Mouse (Mus musculus): ENCODE measurements at regions not wholly inside any gene's neighbourhood (a gene's known extent, or its start where the extent isn't known, plus 50 kb on each side); places are given as distances from the start of the nearest gene placed in this dataset.
A peak's percentile ranks its signal among the peaks of the same experiment; 100 is the strongest.

DNA sequence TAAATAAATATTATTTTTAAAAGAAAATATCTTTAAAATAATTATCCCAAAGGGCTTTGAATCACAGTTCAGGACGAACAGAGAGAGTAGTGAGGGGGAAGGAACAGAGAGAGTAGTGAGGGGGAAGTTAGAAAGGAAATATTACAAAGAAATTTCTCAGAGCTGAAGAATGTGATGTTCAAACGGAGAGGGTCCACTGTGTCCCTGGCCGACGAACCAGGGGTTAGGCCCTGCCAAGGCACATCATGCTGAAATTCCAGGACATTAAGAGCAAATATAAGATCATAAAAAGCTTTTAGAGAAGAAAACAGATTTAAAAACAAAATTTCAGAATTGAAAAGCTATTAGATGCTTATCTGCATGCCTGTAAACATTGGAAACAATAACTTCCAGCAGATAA, 61.6 kb downstream of the Skor1 start:
- no peak for DNase-seq (ENCODE audit: low spot score)

DNA sequence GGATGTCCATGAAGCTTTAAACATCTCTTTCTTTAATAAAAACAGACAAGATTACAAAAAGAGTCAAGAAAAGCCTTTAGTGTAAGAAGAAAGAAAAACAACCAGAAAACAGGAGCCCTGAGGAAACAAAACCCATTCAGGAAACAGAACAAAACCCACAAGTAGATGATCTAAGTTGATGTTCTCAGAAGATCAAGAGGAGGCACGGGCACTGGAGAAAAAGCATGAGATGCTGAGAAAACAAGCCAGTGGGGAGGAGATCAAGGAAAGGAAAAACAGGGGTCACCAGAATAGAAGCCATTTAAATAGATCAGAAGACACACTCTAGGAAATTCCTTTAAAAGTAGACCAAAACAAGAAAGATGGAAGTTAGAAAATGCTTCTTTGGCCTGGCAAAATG, 62.1 kb downstream of the Skor1 start:
- DNase-seq (ENCODE audit: low spot score): no peak

DNA sequence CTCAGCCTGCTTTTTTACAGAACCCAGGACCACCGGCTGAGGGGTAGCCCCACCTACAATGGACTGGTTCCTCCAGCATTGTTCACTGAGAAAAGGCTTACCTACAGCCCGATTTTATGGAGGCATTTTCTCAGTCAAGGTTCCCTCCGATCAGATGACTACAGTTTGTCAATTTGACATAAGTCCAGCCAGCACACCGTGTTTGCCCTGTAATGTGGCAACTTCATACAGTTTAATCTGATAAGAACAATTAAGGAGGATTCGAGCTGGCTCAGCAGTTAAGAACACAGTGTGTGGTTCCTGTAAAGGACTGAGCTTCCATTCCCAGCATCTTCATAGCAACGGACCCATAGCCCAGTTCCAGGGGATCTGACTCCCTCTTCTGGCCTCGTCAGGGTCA, 65.9 kb downstream of the Skor1 start:
- DNase-seq (ENCODE audit: low spot score): no peak

DNA sequence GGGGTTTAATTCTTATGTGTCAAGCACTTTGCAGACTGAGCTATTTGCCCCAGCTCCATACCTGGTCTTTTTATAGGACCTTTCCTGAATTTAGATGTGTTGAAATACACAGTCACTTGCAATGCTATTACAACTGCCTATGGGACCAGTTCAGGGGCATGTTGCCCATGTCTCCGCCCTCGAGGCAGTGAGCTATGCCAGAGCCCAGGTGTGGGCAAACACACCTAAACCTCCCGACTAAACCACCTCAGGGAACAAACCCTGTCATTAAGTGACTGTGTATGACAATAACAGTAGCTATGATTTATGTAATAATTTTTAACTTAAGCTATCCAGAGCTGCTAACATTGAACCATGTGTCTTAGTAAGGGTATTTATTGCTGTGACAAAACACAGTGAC, 66.5 kb downstream of the Skor1 start:
- DNase-seq (ENCODE audit: low spot score): no peak

DNA sequence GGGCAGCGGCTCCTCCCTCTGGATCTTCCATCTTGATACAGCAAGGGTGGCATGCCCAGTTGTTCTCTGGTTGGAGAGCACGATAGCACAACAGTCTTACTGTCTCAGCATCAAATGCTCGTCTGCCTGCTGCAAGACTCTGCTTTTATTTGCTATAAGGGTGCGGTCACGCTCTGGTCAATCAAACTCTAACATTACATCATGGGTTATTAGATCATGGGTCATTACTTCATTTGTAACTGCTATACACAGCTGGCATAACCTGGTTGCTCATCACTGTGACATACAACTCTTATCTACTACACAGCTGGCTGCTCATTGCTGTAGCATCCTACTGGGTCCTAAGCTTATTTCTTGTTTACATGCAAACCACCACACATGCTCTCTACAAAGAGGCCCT, 68.4 kb downstream of the Skor1 start:
- DNase-seq (ENCODE audit: low spot score): no peak

DNA sequence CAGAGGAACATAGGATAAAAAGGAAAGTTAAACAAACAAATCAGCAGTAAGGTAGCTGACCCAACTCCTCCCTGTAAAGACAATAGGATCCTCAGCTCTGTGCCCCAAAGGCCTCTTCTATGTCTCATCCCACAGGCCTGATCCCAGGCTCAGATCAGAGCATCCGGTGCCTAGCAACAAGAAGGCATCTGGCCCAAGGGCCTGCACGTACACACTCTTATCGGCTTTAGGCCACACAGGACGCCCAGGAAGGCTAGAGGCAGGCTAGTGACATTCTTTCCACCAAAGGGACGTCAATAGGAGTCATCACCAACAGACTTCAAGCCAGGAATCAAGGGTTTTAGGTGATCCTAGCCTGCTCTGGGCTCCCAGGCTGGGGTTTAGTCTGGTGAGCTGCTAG, 73.5 kb downstream of the Skor1 start:
- DNase-seq (ENCODE audit: low spot score): peak; percentile 58

DNA sequence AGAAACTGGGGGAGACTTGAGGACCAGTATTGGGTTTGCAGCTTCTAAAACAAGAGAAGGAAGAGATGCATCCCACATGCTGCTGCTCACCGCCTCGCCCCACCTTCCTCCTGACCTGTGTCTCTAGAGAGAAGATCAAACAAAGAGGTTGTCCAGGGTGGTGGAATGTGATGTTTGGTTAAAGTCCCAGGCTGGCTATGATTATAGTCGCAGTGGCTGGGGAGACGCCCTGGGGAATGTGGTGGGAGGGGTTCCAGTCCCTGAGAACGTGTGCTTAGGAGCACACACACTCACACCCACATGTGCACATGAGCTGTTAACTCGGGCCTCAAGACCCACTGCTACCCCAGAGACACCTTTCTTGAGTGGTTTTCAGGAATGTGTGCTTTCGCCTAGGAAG, 74.0 kb downstream of the Skor1 start:
- DNase-seq (ENCODE audit: low spot score): peak; percentile 79

DNA sequence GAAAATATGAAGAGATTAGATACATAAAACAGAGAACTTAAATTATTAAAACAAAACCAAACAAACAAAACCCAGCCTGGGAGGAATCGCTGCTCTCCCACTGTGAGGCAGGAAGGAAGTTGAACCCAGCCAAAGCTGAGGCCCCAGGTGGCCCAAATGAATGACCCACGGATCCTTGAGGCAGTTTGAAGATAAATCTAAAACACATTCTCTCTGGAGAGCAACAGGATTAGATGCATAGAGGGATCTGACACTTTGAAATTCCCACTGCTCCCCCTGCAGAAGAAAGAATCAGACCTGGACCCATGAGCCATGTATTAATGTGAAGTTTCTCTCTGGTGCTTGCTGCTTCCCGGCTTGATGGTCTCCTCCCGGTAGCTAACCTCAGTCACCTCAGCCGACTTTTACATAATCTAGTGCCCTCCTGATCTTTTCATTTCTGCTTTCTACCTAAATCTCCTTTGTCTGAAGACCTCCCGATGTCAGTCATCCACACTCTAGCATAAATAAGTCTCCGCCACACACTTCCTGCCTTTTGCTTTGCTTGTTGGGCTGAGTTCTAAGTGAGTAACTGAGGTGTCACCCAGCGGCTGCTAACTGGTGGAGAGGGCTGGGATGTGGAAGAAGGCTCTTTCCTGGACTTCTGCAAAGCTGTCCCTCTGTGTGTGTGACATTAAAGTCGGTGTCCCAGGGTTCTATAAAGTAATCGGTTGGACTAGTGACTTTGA, 74.6 kb downstream of the Skor1 start:
- peak; percentile 32 for DNase-seq (ENCODE audit: low spot score)

DNA sequence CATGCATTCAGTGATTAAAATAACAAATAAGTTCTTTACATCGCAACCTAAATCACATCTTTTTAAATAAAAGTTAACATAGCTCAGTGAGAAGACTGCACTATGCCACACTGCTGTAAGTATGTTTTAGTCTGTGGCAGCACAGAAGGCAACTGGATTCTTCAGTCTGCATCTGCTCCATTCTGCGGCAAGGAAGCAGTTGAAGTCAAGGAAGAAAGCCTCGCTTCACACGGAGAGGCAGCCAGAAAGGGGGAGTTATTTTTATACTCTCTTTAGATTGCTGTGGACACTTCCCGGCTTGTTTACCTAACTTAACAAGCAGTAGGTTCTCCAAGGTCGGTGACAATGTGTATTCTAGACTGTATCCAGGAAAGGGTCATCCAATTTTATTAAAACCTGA, 77.7 kb downstream of the Skor1 start:
- no peak for DNase-seq (ENCODE audit: low spot score)

DNA sequence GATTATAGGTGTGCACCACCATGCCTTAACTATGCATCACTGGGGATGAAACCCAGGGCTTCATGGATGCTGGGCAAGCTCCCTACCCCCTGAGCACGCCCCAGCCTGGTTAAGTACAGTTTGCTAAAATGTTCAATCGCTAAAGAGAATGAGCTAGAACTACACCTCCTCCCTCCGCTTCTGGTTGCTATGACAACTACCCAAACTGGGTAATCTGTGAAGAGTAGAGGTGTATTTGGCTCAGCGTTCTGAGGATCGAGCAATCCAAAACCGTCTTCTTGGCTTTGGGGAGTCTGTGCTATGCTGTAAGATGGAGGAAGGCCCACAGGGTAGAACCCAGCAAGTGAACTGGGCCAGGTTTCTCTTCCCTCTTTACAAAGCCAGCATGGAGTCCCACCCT, 78.8 kb downstream of the Skor1 start:
- no peak for DNase-seq (ENCODE audit: low spot score)

DNA sequence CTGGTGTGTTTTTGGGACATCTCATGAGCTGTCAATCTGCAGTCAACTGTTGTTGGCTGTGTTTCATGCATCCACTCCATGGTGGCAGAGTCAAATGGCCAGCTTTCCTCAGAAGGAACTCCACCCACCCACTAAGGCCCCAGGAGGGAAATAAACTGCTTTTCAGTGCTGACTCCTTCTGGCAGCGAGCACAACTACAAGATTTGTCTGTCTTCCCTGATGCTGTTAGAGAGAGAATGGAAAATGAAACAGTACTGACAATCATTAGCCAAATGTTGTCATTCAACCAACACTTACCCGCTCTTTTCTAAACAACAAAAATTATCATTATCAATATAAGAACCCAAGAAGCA, 79.3 kb upstream of the Pias1 start:
- DNase-seq (ENCODE audit: low spot score): no peak

DNA sequence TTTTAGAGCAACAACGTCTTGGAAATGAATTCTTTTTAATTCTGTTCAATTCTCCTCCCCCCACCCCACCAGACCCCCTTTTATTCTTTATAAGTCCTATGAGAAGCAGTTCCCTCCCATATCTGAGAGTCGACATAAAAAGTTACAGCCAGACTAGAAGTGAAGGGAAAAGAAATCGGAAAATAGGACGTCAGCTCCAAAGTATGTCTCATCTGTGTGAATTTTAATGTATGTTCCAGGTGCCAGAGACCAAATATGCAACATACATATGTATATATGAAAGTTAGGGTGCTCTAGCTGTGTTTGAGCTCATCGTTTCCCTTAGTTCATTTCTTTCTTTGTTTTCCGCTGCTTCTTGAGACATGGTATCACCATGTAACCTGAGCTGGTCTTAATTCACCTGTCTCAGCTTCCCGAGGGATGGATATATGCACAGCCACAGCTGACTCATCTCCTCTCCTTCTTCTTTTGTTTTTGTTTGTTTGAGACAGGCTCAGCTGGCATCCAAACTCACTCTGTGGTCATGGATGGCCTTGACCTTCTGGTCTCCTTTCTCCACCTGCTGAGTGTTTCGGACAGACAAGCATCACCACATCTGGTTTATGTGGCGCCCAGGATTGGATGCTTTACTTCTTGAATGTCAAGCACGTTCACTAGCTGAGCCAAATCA, 78.8 kb upstream of the Pias1 start:
- no peak for DNase-seq (ENCODE audit: low spot score)

DNA sequence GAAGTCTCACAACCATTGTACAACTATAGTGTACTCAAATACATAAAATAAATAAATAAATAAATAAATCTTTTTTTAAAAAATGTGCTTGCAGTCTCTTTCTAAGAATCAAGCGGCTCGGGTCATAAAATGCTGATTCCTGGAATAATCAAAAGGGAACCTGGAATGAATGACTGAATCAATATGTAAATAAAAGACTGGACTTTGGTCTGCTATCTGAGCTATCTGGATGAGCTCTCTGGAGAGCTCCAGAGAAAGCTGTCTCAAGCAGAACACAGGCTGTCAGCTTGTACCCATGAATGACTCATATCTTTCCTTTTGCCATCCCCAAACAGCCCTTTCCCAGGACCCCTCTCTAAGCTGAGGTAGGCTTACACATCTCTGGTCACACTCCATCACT, 75.8 kb upstream of the Pias1 start:
- DNase-seq (ENCODE audit: low spot score): peak; percentile 33

DNA sequence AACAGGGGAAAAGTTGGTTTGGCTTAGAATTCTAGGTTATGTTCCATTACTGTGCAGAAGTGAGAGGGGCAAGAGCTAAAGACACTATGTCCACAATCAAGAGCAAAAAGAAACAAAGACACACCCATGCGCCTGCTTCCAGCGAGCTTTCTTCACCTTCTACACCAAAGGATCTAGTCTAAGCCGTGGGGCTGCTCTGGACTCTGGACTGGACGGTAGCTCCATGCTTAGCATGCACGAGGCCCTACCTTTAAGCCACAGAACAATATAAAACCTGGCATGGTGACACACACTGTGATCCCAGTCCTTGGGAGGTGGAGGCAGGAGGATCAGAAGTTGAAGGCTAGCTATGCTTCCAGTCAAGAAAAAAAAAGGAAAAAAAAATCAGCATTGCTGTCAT, 73.0 kb upstream of the Pias1 start:
- no peak for DNase-seq (ENCODE audit: low spot score)

DNA sequence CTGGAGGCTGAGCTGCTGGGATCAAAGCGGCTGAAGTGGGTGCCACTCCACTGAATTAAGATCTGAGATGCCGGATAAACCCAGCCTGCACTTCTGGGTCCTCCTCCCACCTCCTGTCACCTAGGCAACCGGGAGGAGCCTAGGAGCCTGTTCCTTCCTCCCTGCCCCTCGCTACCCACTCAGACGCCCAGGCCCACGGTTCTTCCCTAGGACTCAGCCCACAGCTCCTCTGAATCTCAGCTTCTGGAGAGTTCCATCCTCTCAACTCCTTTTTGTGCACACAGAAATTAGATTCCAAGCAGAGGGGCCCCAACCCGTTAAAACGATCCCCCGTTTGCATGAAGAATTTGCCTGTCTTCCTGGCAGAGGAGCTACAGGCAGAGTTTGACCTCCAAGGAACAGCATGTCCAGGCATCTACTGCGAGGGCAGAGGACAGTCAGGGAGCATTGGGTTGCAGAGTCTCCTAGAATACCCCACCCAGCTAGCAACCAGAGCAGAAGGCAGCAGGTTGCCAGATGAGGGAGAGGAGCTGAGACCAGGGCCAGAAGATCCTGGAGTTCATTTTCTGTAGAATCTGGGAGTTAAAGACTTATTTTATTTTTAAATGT, 71.6 kb upstream of the Pias1 start:
- peak; percentile 65 for DNase-seq (ENCODE audit: low spot score)

DNA sequence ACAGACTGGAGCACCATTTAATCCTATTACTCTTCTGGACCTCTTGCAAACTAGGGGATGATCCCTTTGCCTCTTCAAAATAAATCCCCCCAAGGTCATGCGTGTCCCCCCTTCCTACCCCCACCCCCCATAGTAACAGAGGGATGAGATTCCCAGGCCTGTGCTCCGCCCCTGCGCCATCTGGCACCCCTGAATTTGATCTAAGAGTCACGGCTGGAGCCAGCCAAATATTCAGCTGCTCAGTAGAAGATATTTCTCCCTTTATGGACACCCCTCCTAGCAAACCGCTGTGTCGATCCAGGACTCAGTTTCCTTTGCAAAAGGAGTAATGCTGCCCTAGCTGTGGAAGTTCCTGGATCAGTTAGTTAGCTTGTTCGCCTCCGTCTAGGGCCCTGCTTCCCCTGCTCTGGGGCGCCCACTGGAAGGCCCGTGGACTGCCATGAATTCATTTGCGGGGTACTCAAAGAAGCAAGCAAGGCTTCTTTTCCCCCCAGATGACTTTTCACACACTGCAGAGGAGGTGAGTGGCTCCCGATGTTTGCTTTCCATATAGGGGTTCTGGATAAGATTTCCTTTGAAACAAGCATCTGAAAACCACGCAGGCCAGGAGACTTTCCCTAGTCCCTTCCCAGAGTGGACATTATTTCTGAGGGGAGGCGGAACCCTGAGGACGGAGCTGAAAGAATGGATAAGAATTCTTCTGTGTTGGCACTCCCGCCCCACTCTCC, 70.9 kb upstream of the Pias1 start:
- no peak for DNase-seq (ENCODE audit: low spot score)

DNA sequence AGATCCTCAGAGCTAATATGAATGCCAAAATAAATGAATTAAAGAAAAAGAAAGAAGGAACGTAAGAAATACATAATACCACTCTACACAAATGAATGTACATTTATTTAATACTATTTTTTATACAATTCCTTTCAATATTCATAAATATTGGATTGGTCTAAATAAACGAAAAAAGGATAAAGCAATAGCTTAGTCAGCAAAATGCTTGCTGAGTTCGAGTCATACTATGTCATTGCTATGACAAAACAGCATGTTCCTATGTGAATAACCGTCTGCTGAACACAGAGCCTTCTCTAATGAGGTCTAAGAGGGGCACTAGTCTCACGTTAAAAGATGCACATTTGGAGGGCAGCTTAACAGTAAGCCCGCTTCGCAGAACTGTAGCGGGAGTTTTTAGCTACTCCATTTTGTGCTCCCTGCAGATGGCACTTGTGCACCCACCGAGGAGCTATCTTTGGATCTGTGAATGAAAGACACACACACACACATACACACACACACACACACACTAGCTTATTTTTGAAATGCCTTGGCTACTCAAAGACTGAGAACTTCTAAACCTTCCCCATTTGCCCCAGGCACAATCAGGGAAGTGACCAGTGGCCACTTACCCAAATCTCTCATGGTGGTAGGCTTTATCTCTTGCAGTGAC, 69.1 kb upstream of the Pias1 start:
- DNase-seq (ENCODE audit: low spot score): no peak

DNA sequence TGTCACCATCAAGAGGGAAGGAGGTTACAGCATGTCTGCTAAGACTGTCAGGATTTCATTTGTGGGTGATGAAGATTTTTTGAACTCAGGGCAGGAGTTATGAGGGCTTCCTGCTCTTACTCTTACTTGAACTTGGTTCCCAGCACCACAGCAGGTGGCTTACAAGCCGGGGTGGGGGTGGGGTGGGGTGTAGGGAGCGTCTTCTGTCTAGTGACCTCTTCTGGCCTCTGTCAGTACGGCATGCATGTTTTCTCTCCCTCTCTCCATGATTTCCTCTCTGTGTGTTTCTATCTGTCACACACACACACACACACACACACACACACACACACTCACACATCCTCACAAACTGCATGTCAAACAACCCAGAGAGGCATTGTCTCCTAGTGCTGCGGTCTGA, 64.5 kb upstream of the Pias1 start:
- no peak for DNase-seq (ENCODE audit: low spot score)

DNA sequence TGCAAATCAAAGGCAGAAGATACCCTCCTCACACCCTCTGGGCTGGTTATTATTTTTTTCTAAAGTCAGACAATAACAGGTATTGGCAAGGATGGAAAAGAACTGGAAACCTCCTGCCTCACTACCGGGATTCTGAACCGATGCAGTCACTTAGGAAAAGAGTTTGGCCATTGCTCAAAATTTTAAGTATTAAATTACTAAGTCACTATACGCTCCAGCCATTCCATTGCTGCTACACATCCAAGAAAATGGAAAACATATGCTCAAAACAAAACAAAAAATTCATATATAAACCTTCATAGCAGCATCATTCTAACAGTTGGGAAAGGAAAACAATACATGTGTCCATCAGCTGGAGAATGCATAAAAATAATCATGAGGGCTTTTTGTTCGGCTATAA, 63.9 kb upstream of the Pias1 start:
- no peak for DNase-seq (ENCODE audit: low spot score)

DNA sequence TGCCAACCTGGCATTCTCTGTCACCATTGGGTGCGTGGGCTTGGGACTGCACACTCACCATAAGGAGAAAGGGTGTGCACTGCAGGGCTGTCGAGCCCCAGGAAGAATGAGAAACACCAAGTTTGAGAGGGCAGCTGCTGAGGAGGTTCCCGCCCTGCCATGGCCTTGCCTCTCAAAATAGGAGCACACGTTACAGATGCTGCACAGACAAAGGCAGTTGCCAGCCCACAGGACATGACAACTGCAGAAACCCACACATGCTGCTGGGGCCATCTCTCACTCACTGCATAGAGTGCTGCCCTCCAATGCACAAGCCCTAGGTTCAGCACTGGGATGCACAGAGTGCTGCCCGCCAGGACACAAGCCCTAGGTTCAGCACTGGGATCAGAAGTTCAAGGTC, 61.6 kb upstream of the Pias1 start:
- DNase-seq (ENCODE audit: low spot score): no peak

DNA sequence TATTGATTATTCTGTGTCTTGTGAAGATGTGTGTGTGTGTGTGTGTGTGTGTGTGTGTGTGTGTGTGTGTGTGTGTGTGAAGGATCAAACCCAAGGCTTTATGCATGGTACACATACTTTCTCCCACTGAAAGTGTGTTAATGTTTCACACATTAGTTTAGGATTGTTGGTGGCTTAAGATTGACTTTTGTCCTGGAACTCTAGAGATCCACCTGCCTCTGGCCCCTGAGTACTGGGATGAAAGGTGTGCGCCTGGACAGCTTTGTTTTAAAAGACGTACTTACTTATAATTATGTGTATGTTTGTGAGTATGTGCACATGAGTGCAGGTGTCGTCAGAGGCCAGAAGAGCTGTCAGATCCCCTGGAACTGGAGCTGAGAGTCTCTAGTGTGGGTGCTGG, 59.3 kb upstream of the Pias1 start:
- DNase-seq (ENCODE audit: low spot score): no peak

DNA sequence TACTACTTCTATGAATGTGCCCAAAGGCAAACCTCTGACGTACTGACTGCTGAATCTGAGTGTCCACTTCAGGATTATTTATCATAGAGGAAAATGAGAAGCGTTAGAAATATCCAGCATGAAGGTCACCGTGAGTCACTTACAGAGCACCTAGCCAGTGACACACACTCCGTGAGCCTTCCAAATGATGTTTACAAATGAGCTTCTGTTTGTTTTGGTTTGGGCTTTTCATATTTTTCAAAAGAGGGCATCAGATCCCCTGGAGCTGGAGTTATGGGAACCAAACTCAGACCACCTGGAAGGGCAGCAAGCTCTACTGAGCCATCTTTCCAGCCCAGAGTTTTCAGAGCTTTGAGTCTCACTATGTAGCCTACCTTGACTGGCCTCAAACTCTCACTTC, 57.8 kb upstream of the Pias1 start:
- DNase-seq (ENCODE audit: low spot score): no peak

DNA sequence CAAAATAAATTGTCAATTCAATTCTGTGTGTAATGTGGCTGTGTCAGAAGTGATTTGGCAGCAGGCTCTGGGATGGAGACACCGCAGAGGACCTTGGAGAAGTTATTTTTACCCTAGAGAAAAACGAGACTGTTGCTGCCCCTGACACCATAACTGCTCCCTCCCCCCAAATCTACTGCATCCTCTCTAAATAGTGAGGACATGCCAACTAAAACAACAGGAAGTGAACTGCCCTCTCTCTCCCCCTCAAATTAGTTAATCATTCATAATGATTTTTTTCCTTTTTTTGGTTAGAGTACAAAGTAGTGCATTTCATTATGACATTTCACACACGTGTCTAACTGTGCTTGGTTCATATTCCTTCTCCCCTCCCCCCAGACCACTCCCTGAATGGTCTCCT, 55.6 kb upstream of the Pias1 start:
- DNase-seq (ENCODE audit: low spot score): no peak
